Mouse (Mus musculus): ENCODE measurements around the gene Drd1. TPM values are rescaled to one million over a fixed set of nuclear protein-coding genes. Genes with fewer than 3 reads are reported as not detected.
A peak's percentile ranks its signal among the peaks of the same experiment; 100 is the strongest.

The Drd1 gene
- 1 to 10 TPM in 1 of 2 experiments, under 1 TPM in 1; 0.28 to 1.1 TPM for total RNA-seq (2021)

GRCm38 (mm10) chr13:54055448-54055861, at the start of gene Drd1:
Gene Drd1 (minus strand): TSS chr13:54055705.
- intact Hi-C loops (cut with DNase I) = loop anchor here (1.0 to 2.0 kb wide), 2 partner anchors 243 to 273 kb away; no protein-coding TSS in a partner anchor
- DNase-seq (ENCODE audit: low spot score) = no peak

GRCm38 (mm10) chr13:54103866-54104265, 48.4 kb upstream of the Drd1 start:
- DNase-seq (ENCODE audit: low spot score) = no peak
- intact Hi-C loops (cut with DNase I) = no loop called here

GRCm38 (mm10) chr13:54103271-54103670, 47.8 kb upstream of the Drd1 start:
- DNase-seq (ENCODE audit: low spot score) = no peak
- intact Hi-C loops (cut with DNase I) = no loop called here

- DNase-seq (ENCODE audit: low spot score) = no peak
- intact Hi-C loops (cut with DNase I) = no loop called here
Measured at GRCm38 (mm10) chr13:54102061-54102460, 46.6 kb upstream of the Drd1 start.

GRCm38 (mm10) chr13:54101031-54101820, 45.7 kb upstream of the Drd1 start:
- DNase-seq (ENCODE audit: low spot score) = peak; percentile 20
- intact Hi-C loops (cut with DNase I) = no loop called here

- no peak for DNase-seq (ENCODE audit: low spot score)
- intact Hi-C loops (cut with DNase I) = no loop called here
Measured at GRCm38 (mm10) chr13:54097797-54098196, 42.3 kb upstream of the Drd1 start.

GRCm38 (mm10) chr13:54097227-54097626, 41.7 kb upstream of the Drd1 start:
- no peak for DNase-seq (ENCODE audit: low spot score)
- intact Hi-C loops (cut with DNase I) = no loop called here

GRCm38 (mm10) chr13:54095721-54096120, 40.2 kb upstream of the Drd1 start:
- intact Hi-C loops (cut with DNase I) = no loop called here
- no peak for DNase-seq (ENCODE audit: low spot score)

- intact Hi-C loops (cut with DNase I) = no loop called here
- no peak for DNase-seq (ENCODE audit: low spot score)
Measured at GRCm38 (mm10) chr13:54094963-54095362, 39.5 kb upstream of the Drd1 start.

- intact Hi-C loops (cut with DNase I) = no loop called here
- no peak for DNase-seq (ENCODE audit: low spot score)
Measured at GRCm38 (mm10) chr13:54094349-54094748, 38.8 kb upstream of the Drd1 start.

- intact Hi-C loops (cut with DNase I) = no loop called here
- DNase-seq (ENCODE audit: low spot score) = no peak
Measured at GRCm38 (mm10) chr13:54091719-54092118, 36.2 kb upstream of the Drd1 start.

- intact Hi-C loops (cut with DNase I) = no loop called here
- no peak for DNase-seq (ENCODE audit: low spot score)
Measured at GRCm38 (mm10) chr13:54085266-54085665, 29.8 kb upstream of the Drd1 start.

- DNase-seq (ENCODE audit: low spot score) = no peak
- intact Hi-C loops (cut with DNase I) = no loop called here
Measured at GRCm38 (mm10) chr13:54084826-54085225, 29.3 kb upstream of the Drd1 start.

- intact Hi-C loops (cut with DNase I) = no loop called here
- no peak for DNase-seq (ENCODE audit: low spot score)
Measured at GRCm38 (mm10) chr13:54084178-54084577, 28.7 kb upstream of the Drd1 start.

- no peak for DNase-seq (ENCODE audit: low spot score)
- intact Hi-C loops (cut with DNase I) = no loop called here
Measured at GRCm38 (mm10) chr13:54082946-54083345, 27.4 kb upstream of the Drd1 start.

GRCm38 (mm10) chr13:54080785-54081184, 25.3 kb upstream of the Drd1 start:
- intact Hi-C loops (cut with DNase I) = no loop called here

GRCm38 (mm10) chr13:54079782-54080759, 24.6 kb upstream of the Drd1 start:
- DNase-seq (ENCODE audit: low spot score) = no peak

More at GRCm38 (mm10) chr13:54080785-54081184, 25.3 kb upstream of the Drd1 start:
- no peak for DNase-seq (ENCODE audit: low spot score)

GRCm38 (mm10) chr13:54077470-54078174, 22.1 kb upstream of the Drd1 start:
- intact Hi-C loops (cut with DNase I) = no loop called here
- no peak for DNase-seq (ENCODE audit: low spot score)

More at GRCm38 (mm10) chr13:54079782-54080759, 24.6 kb upstream of the Drd1 start:
- intact Hi-C loops (cut with DNase I) = no loop called here

GRCm38 (mm10) chr13:54076762-54077460, 21.4 kb upstream of the Drd1 start:
- DNase-seq (ENCODE audit: low spot score) = no peak
- intact Hi-C loops (cut with DNase I) = no loop called here
